Mouse (Mus musculus): Measurements from ENCODE around the gene Myo15b.

Myo15b gene

DNA sequence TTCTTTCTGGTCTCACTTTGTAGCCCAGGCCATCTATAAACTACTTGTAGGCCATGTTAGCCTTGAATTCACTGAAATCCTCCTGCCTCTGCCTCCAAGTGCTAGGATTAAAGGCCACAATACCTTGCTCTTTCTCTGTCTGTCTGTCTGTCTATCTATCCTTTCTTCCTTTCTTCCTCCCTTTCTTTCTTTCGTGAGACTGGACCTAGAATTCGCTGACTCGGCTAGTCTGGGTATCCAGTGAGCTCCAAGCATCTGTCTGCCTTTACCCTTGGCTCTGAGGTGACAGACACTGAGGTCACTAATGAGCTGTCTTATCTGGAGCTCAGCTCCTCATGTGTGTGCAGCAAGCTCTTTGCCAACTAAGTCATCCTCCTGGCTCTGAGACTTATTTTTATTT, 17.7 kb downstream of the Myo15b start:
- DNase-seq = no peak

DNA sequence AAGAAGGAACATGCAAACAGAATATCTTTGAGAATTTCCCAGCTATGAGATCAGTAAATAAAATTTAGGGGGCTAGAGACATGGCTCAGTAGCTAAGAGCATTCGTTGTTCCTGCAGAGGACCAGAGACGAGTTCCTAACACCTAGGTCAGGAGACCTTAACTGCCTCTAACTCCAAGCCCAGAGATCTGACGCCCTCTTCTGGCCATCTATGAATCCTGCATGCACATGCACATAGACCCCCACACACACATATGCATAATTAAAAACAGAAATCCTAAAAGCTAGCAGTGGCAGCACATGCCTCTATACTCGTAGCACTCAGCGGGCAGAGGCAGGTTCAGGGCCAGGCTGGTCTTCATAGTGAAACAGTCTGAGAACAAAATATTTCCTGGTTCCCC, 18.2 kb downstream of the Myo15b start:
- DNase-seq = no peak

DNA sequence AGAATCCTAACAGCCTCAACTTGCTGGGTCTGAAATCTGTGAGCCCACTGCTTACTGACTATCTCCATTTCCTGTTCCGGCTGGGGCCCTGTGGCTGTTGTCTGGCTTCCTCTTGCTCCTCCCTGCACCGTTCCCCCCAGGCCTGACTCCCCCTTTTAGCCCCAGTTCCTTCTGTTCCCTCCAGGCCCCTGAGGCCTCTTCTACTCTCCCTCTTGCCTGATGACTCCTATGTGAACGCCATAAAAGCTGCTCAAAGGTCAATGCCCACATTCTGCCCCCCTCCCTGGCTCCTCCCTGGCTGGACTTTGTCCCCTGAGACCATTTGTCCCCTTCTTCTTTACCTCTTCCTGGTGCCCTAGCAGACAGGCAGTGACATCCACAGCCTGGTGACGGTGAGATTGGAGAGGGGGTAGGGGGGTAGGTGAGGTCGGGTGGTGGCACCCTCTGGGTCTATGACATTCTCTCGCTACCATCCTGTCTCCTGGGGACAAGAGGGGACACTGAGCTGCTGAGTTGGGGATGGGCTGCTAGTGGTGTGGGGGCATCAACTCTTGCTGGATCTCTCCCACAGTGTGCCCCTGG, 19.1 kb downstream of the Myo15b start:
- peak; percentile 75 to 87 for DNase-seq

DNA sequence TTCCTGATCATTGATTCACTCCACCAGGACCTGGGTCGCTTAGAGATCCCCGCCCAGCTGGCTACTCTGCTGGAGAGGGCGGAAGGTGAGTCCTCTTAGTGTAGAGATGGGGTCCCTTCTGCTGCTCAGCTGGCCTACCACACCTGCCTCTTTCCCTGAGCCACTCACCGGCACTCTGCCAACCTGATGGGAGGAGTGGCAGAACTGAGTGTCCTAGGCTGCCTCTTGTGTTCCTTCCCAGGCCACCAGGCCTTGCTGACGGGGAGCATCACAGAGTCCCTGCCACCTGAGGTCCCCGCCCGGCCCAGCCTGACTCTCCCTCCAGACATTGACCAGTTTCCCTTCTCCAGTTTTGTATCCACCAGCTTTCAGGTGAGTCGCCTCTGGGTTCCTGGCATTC, 19.9 kb downstream of the Myo15b start:
- peak; percentile 61 to 76 for DNase-seq

DNA sequence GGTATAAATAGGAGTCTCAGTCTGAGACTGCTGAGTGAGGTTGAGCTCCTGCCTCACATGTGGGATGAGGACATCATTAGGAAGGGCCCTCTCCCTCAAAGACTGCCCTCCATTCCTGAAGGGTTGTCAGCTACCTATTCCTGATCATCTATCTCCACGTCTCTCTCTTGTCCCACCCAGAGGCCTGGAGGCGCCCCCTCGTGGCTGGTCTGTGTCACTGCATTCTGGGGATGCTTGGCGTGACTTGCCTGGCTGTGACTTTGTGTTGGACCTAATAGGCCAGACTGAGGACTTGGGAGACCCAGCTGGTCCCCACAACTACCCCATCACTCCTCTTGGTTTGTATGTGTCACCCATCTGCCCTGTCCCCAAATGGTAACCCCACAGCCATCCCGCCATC, 22.8 kb downstream of the Myo15b start:
- peak in 1 of 2 experiments; percentile 26 for DNase-seq

DNA sequence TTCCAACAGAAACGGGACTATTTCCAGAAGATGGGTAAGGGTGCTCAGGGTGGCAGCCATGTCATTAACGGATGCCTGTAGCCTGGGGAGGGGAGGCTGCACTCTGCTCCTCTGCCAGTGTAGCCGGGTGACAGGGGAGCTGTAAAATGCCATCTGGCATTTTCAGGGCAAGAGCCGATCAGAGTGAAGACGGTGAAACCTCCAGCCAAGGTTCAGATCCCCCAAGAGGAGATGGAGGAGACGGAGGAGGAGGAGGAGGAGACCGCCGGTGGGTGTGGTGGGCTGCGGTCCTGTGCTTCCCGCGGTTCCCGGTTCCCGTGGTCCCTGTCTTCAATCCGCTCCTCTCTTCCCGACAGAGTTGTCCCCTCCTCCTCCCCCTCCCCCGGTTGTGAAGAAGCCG, 25.0 kb downstream of the Myo15b start:
- DNase-seq = no peak

DNA sequence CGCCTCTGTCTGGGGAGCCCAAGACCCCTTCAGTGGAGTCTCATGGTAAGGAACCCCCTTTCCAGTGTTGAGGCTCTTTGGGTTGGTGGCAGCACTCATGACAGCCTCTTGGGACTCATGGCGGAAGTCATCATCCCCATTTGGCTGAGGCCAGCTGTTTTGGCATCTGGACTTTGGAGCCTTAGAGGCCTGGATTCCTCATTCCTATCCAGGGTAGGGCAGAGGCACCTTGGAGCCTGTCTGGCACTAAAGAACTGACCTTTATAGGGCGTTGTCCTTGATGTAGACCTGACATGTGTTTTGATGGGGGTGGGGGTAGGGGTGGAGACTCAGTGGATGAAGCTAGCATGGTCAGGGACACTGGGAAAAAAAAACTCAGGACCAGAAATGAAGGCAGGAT, 26.2 kb downstream of the Myo15b start:
- DNase-seq = peak in 1 of 2 experiments; percentile 40

DNA sequence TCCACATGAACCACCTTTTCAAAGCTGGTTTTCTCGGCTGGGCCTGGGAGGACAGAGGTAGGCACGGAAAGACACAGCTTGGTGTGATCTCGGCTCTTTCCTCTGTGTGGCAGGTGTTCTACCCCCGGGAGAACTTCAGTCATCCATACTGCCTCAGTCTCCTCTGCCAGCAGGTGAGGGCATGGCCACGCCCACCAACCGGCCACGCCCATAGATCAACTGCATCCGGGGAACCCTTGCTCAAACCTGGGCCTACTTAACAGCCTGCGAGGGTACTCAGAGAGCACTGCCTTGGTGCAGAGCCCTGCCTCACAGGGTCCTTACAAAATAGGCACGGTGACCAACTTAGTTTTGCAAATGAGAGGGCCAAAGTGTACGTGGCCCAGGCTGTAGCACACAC, 27.1 kb downstream of the Myo15b start:
- DNase-seq = no peak

DNA sequence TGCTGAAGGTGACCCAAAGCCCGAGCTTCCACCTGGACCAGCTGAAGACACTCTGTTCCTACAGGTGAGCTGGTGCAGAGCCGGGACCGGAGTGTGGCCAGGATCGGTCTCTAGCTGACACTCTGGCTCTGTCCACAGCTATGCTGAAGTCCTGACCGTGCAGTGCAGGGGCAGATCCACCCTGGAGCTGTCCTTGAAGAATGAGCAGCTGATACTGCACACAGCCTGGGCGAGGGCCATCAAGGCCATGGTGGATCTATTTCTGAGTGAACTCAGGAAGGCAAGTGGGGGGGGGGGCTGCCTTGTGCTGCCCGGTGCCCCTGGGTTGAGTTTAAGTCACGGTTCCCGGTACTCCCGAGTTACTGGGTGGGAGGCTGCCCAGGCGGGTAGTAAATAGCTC, 28.2 kb downstream of the Myo15b start:
- DNase-seq = peak in 1 of 2 experiments; percentile 37

DNA sequence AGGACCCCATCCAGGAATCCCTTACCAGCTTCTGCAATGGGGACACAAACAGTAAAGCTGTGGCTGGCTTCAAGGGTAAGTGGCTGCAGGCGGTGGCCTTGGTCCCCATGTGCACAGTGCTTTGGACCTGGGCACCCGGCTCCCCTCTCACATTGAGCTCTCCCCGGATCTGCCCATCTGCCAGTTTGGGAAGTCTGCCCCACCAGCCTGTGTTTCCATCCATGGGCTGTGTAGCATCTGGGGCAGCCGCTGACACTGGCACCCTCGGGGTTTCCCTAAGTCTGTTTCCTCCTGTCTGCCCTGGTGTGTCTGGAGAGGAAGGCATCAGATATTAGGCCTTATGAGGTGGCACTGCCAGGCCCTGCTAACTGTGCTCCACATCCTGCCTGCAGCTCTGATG, 29.8 kb downstream of the Myo15b start:
- DNase-seq = peak in 1 of 2 experiments; percentile 36

DNA sequence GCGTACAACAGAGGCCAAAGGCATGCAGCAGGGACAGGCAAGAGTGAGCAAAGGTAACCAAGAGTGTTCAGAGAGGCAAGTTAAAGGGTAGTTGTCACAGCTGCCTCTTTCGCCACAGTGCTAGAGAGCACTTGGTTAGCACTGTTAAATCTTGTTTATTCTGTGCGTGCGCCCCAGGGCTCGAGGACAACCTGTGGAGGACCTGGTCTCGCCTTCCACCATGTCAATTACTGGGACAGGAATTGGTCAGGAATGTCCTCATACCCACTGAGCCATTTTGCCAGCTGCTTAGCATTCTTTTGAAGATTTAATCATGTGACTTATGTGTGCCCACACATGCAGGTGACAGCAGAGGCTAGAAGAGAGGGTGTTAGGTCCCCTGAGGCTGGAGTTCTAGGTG, 31.0 kb downstream of the Myo15b start:
- no peak for DNase-seq

DNA sequence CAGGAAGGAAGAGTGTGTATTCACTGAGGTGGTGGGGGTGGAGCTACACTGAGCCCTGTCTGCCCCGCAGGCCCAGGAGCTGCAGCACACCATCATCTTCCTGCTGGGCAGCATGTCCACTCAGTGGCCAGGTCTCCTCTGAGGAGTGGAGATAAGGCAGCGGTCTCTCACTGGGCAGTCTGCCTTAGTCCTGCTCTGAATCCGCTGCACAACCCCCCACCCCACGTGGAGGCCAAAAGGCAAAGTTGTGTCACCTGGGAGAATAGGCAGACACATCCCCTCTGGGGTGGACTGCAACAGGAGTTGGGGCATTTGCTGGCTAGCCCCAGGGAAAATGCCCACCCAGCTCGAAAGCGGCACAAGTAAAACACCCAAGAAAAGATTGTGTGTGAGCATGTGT, 34.0 kb downstream of the Myo15b start:
- DNase-seq = no peak

DNA sequence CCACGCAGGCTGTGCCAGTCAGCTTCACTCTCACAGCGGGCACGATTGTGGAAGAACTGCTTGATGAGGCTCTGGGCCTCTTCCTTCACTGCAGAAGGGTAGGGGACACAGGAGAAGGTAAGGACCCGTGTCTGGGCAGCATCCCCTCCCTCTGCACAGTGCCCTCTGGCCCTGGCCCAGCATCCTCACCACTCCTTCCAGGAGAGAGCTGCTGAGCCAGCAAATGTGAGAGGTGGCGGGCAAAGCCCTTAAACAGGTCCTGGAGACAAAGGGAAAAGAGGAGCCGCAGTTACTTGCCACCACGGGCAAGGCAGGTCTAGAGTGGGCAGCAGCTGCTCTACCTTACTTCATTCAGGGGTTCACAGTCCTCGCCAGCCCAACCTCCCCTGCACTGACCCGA, 34.9 kb downstream of the Myo15b start:
- peak; percentile 40 to 63 for DNase-seq

DNA sequence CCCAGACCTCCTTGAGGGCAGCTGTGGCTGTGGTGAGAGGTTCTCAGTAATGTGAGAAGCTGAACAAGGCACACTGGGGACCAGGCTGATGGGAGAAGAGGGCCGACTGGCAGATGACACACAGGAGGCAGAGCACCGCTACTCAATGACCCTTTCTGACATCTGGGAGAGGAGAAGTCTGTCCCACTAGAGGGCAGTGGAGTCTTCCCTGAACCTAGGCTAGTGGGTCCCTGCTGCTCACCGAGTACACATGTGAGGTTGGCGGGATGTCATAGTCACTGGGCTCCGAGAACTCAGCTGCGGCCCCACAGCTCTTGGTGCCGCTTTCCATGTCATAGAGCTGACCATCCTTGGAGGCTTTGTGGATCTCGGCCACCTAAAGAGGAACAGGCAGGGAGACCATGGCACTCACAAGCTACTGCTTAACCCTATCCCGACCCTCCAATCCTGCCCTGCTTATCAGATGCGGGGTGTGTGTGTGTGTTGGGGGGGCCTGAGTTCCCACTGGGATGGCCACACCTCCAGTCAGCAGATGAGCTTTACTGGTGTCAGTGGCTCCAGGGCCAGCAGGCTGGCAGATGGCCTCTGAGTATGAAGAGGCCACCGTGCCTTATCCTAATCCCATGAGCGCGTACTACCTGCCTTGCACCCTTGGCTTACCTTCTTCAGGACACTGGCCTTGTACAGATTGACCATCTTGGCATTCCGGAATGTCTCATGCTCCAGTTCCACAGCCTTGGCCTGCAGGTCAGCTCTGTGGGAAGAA, 36.7 kb downstream of the Myo15b start:
- DNase-seq = peak; percentile 58

DNA sequence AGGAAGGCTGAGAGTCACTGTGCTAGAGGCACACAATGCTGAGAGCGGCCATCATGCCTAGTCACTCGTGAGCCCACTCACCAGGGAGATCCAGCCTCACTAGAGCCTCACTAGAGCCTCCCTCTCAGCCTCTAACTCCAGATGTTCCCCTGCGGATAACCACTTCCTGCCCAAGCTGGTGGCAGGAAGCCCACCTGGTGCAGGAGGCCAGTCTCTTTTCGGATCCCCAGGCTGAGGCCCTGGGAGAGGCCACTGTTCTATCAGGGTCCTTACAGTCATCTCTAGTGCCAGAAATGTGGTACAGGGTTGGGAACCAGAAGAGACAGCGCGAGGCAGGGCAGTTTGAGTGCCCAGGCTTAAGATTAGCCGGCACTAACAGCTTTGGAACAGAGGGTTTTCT, 40.2 kb downstream of the Myo15b start:
- DNase-seq = no peak

DNA sequence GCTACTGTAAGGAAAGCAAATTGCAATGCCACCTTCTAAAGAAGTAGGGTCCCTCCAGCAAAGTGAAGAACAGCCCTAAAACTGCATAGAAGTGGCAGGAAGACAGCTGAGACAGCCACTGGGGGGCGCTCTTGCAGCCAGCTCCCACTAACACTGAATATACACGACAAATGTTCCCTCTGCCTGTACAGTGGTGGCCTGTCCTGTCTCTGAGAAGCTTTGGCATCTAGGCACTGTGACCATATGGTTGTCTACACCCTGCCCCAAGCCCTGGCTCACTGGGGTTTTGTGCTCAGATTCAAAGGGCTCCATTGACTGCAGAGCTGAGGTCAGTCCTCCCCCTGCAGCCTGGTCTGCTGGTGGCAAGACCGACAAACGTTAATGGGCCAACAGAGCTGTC, 40.7 kb downstream of the Myo15b start:
- peak; percentile 53 to 62 for DNase-seq

DNA sequence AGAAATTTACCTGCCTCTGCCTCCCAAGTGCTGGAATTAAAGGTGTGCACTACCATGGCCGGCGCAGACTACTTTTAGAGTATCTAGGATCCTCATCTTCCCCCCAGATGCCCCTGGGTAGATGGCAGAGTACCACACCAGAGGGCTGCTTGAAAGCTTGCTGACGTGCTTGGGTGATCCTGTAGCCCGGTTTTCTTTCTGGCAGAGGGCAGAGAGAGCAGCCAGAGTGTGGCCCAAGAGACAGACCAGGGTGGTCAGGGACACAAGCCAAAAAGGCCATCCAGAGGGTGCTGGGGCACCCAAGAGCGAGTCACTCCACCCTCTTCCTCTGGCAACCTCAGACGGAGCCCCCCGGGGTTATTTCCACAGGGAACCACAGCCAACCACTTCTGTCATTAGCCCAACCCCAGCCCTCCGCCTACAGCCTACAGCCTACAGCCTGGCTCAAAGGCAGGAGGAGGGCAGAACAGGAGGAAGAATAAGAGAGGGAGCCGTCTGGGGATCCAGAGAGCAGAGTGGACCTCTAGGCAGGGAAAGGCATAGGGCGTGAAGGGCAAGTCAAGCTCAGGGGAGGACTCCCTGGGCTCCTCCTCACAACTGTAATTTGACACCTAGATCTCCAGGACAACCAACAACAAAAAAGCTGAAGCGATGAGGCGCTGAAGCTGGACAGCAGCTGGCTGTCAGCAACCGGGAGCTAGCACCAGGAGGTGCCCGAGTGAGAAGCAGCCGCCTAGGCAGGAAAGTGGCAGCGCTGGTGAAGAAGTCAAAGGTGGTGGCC, 41.5 kb downstream of the Myo15b start, which contains the start of gene Smim5:
Gene Smim5 (plus strand): TSS at position 481 of the 781 bp plus-strand sequence.
- peak; percentile 71 to 93 for DNase-seq

DNA sequence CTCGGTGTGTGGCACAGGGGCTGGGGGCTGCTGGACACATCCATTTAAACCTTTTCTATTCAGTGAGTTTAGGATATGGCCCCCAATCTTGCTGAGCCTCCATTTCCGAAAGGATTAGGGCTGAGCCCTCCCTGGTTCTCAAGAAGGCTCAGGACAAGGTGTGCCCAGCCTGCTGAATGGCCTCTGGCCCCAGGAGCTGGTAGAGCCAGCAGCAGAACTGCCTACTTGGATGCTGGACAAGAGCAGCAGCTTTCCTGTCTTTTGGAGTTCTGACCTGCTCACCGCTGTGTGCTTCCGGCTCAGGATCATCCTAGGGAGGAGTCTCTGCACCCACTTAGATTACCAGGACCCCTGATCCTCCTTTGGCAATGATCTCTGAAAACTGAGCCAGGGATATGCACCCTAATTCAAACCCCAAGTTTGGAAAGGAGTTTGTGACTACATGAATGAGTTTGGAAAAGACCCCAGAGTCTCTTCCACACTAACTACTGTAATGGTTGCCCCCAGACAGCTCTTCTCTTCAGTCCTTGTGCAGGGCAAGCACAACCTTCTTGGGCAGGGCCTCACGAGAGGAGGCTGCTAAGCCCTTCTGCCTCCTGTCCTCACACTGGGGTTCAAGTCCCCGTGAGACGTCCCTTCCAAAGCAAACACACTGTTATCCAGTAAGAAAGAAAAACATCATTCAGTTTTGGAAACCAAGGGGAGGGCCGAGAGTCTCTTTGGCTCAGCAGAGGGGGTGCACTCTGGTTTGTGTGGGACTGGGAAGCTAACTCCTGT, 42.5 kb downstream of the Myo15b start:
- DNase-seq = peak in 1 of 2 experiments; percentile 69

DNA sequence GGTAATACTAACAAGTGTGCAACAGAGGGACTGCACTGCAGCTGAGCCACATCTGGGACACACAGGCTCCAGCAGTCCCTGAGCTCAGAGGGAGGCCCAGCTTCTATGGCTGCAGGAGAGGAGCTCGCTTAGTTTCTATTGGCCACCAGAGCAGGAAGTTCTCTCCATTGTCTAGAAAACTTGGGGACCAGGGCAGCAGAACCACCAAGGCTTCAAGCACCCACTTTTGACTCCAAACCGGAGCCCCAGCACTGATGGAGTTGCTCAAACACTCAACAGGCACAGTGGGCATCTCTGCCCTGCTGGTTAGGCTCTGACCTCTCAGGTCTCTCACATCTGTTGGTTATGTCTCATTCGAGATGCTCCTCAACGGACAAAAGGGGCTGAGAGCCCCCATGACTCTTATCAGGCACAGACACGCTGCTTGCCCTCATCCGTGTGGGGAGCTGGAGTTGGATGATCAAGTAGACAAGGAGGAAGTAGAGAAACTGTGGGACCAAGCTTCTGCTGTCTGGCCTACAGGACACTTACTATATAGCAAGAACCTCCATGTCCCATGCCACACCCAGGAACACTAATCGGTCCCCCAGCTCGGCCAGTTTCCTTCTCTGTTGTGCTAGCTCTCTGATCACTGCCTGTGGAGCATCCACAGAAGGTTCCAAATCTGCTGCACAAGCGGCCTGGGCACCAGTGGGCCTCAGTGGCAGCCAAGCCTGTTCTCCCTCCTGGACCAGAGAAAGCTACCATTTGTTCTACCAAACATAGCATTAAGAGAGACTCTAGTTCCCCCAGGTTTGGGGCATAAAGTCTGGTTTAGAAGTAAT, 43.3 kb downstream of the Myo15b start:
- no peak for DNase-seq

DNA sequence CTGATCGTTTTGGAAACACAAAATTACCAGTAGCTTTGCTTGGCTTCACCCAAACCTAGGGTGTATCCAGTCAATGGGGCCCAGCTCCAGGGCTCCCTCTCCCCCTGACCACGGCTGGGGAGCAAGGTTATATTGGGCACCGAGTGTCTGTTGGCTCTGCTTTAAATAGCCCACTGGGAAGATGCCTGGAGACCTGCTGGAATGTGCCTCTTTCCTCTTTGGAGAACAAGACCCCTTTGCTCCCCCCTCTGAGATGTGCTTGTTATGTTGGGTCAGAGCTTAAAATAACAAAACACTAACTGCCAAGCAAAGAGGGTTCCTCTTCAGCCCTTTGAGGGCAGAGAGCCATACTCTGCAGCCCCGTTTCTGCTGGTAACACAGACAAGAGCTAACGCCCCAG, 44.0 kb downstream of the Myo15b start:
- no peak for DNase-seq

DNA sequence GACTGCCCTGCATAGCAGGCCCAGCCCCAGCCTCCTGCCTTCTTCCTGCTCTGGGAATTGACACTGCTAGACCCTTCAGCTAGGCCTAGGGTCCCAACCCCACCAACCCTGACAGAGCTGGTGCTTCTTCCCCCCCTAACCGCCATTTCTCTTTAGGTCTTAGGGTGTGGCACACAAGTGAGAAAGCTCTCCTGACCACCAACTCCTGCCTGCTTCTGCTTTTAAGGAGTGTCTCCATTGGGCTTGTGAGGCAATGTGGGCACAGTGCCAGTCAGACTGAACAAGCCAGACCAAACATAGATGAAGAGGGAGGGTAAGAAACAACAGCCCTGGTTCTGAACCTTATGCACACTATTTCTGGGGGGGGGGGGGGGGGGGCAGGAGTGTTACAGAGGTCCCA, 44.6 kb downstream of the Myo15b start:
- peak; percentile 60 to 65 for DNase-seq
